Mouse (Mus musculus) ES-Bruce4 (cell line): ENCODE data around the gene Ano1. TPM values are rescaled to one million over a fixed set of nuclear protein-coding genes. Genes with fewer than 3 reads are reported as not detected.
A peak's percentile ranks its signal among the peaks of the same experiment; 100 is the strongest.

Experiments
- H3K27ac ChIP-seq: 2 replicates; pipeline ENCODE4 v1.5.1; 2012; ENCODE audit warnings: low read length, inconsistent platforms; ENCODE audit not compliant: insufficient read depth
- H3K27me3 ChIP-seq: 2 replicates; pipeline ENCODE4 v1.6.1; 2012; ENCODE audit warnings: mild to moderate bottlenecking, low read length, inconsistent platforms; ENCODE audit not compliant: control insufficient read depth, poor library complexity, insufficient read depth, severe bottlenecking
- H3K36me3 ChIP-seq: 2 replicates; pipeline ENCODE4 v1.6.1; 2012; ENCODE audit warnings: inconsistent platforms, mild to moderate bottlenecking, low read length, moderate library complexity; ENCODE audit not compliant: control insufficient read depth, poor library complexity, insufficient read depth, severe bottlenecking
- H3K4me1 ChIP-seq: one replicate; pipeline ENCODE4 v1.8.1; 2011; ENCODE audit warnings: low read length; ENCODE audit not compliant: control insufficient read depth, insufficient read depth
- H3K4me3 ChIP-seq: 2 replicates; pipeline ENCODE4 v1.5.1; 2011; ENCODE audit warnings: low read depth, mild to moderate bottlenecking, low read length
- H3K9ac ChIP-seq: 2 replicates; pipeline ENCODE4 v1.6.1; 2012; ENCODE audit warnings: low read depth, mild to moderate bottlenecking, inconsistent platforms; ENCODE audit not compliant: poor library complexity, severe bottlenecking
- H3K9me3 ChIP-seq: replicated peaks from 2 replicates; pipeline ENCODE4 v1.6.1; 2012; ENCODE audit warnings: mild to moderate bottlenecking, low read length, inconsistent platforms; ENCODE audit not compliant: control insufficient read depth, poor library complexity, insufficient read depth, severe bottlenecking
- CTCF ChIP-seq: IDR thresholded peaks from one replicate; pipeline ENCODE4 v1.8.1; 2011; ENCODE audit warnings: low read depth, low read length
- EP300 ChIP-seq: IDR thresholded peaks from 2 replicates; pipeline ENCODE4 v1.6.1; 2011; ENCODE audit warnings: low read depth, low read length; ENCODE audit not compliant: insufficient read depth
- POLR2A ChIP-seq: IDR thresholded peaks from one replicate; pipeline ENCODE4 v1.8.1; 2011; ENCODE audit warnings: low read length; ENCODE audit not compliant: insufficient read depth
- polyA plus RNA-seq: library from polyadenylated mRNA; stranded (reverse); fragments of >200 nt; gene quantifications from 2 replicates; pipeline ENCODE4 v1.2.4, GENCODE M21; 2011; ENCODE audit warnings: low read depth; ENCODE audit not compliant: missing spikeins, insufficient read depth, insufficient read length

Gene Ano1
- polyA plus RNA-seq, 1 experiment = 1.7 TPM

GRCm38 (mm10) chr7:144697870-144698269 is 53.9 kb downstream of the Ano1 start:
- no peak overlapping the region for H3K9ac ChIP-seq
- no peaks in the 10 kb centered on the region for H3K36me3 ChIP-seq
- no peak for TF ChIP-seq CTCF
- no peak for TF ChIP-seq EP300
- TF ChIP-seq POLR2A = no peak
- no peak overlapping the region for H3K27ac ChIP-seq
- no peak overlapping the region for H3K4me3 ChIP-seq
- no peaks in the 10 kb centered on the region for H3K27me3 ChIP-seq
- no peaks in the 10 kb centered on the region for H3K4me1 ChIP-seq
- no peaks in the 10 kb centered on the region for H3K9me3 ChIP-seq

- no peaks in the 10 kb centered on the region for H3K9me3 ChIP-seq
- no peaks in the 10 kb centered on the region for H3K36me3 ChIP-seq
- no peaks in the 10 kb centered on the region for H3K27me3 ChIP-seq
- no peak overlapping the region for H3K27ac ChIP-seq
- no peak overlapping the region for H3K4me3 ChIP-seq
- no peak overlapping the region for H3K9ac ChIP-seq
- TF ChIP-seq CTCF (peak; percentile 95), POLR2A (no peak), EP300 (no peak)
- no peaks in the 10 kb centered on the region for H3K4me1 ChIP-seq
Observed at GRCm38 (mm10) chr7:144696764-144697704, 54.7 kb downstream of the Ano1 start.

GRCm38 (mm10) chr7:144689855-144690254 is 61.9 kb downstream of the Ano1 start:
- H3K36me3 ChIP-seq = no peaks in the 10 kb centered on the region
- no peaks in the 10 kb centered on the region for H3K9me3 ChIP-seq
- no peak overlapping the region for H3K9ac ChIP-seq
- no peaks in the 10 kb centered on the region for H3K4me1 ChIP-seq
- H3K4me3 ChIP-seq = no peak overlapping the region
- TF ChIP-seq CTCF = no peak
- no peak for TF ChIP-seq POLR2A
- no peak for TF ChIP-seq EP300
- no peak overlapping the region for H3K27ac ChIP-seq
- H3K27me3 ChIP-seq = no peaks in the 10 kb centered on the region

GRCm38 (mm10) chr7:144689136-144689535 is 62.6 kb downstream of the Ano1 start:
- no peak overlapping the region for H3K27ac ChIP-seq
- no peak for TF ChIP-seq EP300
- no peak for TF ChIP-seq POLR2A
- no peak for TF ChIP-seq CTCF
- H3K36me3 ChIP-seq = no peaks in the 10 kb centered on the region
- no peak overlapping the region for H3K9ac ChIP-seq
- H3K4me3 ChIP-seq = no peak overlapping the region
- no peaks in the 10 kb centered on the region for H3K9me3 ChIP-seq
- no peaks in the 10 kb centered on the region for H3K27me3 ChIP-seq
- H3K4me1 ChIP-seq = no peaks in the 10 kb centered on the region

- TF ChIP-seq CTCF (no peak), EP300 (no peak), POLR2A (no peak)
- no peak overlapping the region for H3K9ac ChIP-seq
- no peaks in the 10 kb centered on the region for H3K36me3 ChIP-seq
- no peaks in the 10 kb centered on the region for H3K4me1 ChIP-seq
- no peak overlapping the region for H3K27ac ChIP-seq
- no peaks in the 10 kb centered on the region for H3K9me3 ChIP-seq
- no peak overlapping the region for H3K4me3 ChIP-seq
- no peaks in the 10 kb centered on the region for H3K27me3 ChIP-seq
Observed at GRCm38 (mm10) chr7:144687663-144688381, 64.0 kb downstream of the Ano1 start.

- TF ChIP-seq EP300 (no peak), POLR2A (no peak), CTCF (no peak)
- no peak overlapping the region for H3K9ac ChIP-seq
- H3K36me3 ChIP-seq = no peaks in the 10 kb centered on the region
- no peaks in the 10 kb centered on the region for H3K4me1 ChIP-seq
- no peak overlapping the region for H3K4me3 ChIP-seq
- no peak overlapping the region for H3K27ac ChIP-seq
- no peaks in the 10 kb centered on the region for H3K27me3 ChIP-seq
- no peaks in the 10 kb centered on the region for H3K9me3 ChIP-seq
Observed at GRCm38 (mm10) chr7:144684947-144685346, 66.8 kb downstream of the Ano1 start.
